Mouse (Mus musculus) megakaryocyte, embryonic 14.5 days (primary cell): Measurements from ENCODE around the gene Twist2.

Experiments
- FLI1 ChIP-seq: IDR thresholded peaks from 2 replicates; pipeline ENCODE4 v1.6.1; 2012; ENCODE audit warnings: low read length, inconsistent platforms, mixed read lengths
- GATA1 ChIP-seq: IDR thresholded peaks from 3 replicates; pipeline ENCODE4 v1.6.1; 2012; ENCODE audit warnings: mixed read lengths, low read length, inconsistent platforms, borderline replicate concordance

DNA sequence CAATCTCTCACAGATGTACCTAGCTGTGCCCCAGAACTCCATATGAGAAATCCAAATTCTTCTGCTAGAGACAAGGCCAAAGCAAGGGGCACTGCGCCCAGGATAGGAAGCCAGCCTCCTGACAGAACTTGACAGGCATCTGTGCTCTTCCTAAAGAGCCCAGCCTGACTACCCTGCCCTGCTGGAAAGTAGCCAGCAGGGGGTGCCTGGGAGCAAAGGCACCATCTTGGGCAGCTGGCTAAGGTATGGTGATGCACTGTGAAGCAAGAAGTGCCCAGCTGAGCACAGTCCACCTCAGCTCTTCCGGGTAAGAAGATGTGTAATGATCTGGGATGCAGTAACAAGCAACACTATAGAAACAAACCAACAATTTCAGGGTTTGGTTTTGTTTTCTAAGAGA, 95.8 kb downstream of the Twist2 start:
- no peak for TF ChIP-seq GATA1
- no peak for TF ChIP-seq FLI1
